Mouse (Mus musculus) testis, adult 2 months (tissue): ENCODE data around the gene Elavl3. TPM values are rescaled to one million over a fixed set of nuclear protein-coding genes. Genes with fewer than 3 reads are reported as not detected.

ENCODE experiments used
- H3K27ac ChIP-seq: fragments of 200-500 bp; 2 replicates; pipeline ENCODE4 v1.5.1; 2012; ENCODE audit warnings: low read depth, low read length; ENCODE audit not compliant: control insufficient read depth, insufficient read depth
- H3K27me3 ChIP-seq: fragments of 200-500 bp; 2 replicates; pipeline ENCODE4 v1.6.1; 2012; ENCODE audit warnings: mild to moderate bottlenecking, low read length, moderate library complexity; ENCODE audit not compliant: control insufficient read depth, insufficient read depth
- H3K36me3 ChIP-seq: fragments of 200-500 bp; 2 replicates; pipeline ENCODE4 v1.6.1; 2012; ENCODE audit warnings: mild to moderate bottlenecking, low read length; ENCODE audit not compliant: control insufficient read depth, insufficient read depth
- H3K4me1 ChIP-seq: fragments of 200-500 bp; 2 replicates; pipeline ENCODE4 v1.6.1; 2012; ENCODE audit warnings: low read length; ENCODE audit not compliant: control insufficient read depth, insufficient read depth
- H3K4me3 ChIP-seq: fragments of 200-500 bp; 2 replicates; pipeline ENCODE4 v1.5.1; 2012; ENCODE audit warnings: low read depth, mild to moderate bottlenecking, low read length, moderate library complexity, mixed read lengths; ENCODE audit not compliant: control insufficient read depth
- CTCF ChIP-seq: fragments of 200-500 bp; IDR thresholded peaks from 2 replicates; pipeline ENCODE4 v1.5.1; 2012; ENCODE audit warnings: low read depth, mild to moderate bottlenecking, inconsistent platforms, low read length, moderate library complexity; ENCODE audit not compliant: control insufficient read depth, insufficient read depth, insufficient replicate concordance
- POLR2A ChIP-seq: fragments of 200-500 bp; IDR thresholded peaks from 2 replicates; pipeline ENCODE4 v1.6.1; 2012; ENCODE audit warnings: low read depth, mild to moderate bottlenecking, inconsistent platforms, low read length, moderate library complexity; ENCODE audit not compliant: control insufficient read depth
- polyA plus RNA-seq: library from polyadenylated mRNA; depleted of rRNA; stranded (reverse); fragments of >200 nt; gene quantifications from 2 replicates; pipeline ENCODE4 v1.2.3, GENCODE M21; 2012

Gene Elavl3
- polyA plus RNA-seq, 1 experiment, result 1.9 TPM

- H3K36me3 ChIP-seq, result peaks cover 3% of the 10 kb centered on the region
- TF ChIP-seq POLR2A, result no peak
- TF ChIP-seq CTCF, result no peak
- H3K27ac ChIP-seq, result no peak overlapping the region
- H3K27me3 ChIP-seq, result no peaks in the 10 kb centered on the region
- H3K4me1 ChIP-seq, result peaks cover 15% of the 10 kb centered on the region
- H3K4me3 ChIP-seq, result no peak overlapping the region
These were observed 6.2 kb upstream of the Elavl3 start for GRCm38 (mm10) chr9:22058011-22058424.

DNA sequence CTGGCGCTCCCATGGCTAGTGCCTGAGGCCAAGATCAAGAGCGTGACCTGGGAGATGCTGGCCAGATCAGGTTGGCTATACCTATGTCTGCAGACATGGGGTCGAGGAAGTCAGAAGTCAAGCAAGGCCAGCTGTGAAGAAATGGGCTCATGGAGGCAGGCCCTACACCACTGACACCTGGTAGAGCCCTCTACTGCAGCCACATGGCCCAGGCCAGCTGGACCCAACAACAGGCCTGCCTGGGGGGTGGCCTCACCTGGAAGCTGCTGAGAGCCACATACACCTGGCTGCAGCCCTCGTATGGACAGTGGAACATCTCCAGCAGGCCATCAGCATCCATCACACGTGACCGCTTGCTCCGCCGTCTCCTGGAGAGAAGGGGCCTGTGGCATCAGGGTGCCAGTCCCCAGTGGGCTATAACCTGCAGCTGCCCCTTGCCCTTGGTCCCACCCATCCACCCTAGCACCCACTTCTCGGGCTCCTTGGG, 5.3 kb upstream of the Elavl3 start:
- TF ChIP-seq POLR2A (no peak), CTCF (no peak)
- H3K27ac ChIP-seq, result no peak overlapping the region
- peaks cover 3% of the 10 kb centered on the region for H3K36me3 ChIP-seq
- H3K4me3 ChIP-seq, result no peak overlapping the region
- peaks cover 15% of the 10 kb centered on the region for H3K4me1 ChIP-seq
- no peaks in the 10 kb centered on the region for H3K27me3 ChIP-seq

DNA sequence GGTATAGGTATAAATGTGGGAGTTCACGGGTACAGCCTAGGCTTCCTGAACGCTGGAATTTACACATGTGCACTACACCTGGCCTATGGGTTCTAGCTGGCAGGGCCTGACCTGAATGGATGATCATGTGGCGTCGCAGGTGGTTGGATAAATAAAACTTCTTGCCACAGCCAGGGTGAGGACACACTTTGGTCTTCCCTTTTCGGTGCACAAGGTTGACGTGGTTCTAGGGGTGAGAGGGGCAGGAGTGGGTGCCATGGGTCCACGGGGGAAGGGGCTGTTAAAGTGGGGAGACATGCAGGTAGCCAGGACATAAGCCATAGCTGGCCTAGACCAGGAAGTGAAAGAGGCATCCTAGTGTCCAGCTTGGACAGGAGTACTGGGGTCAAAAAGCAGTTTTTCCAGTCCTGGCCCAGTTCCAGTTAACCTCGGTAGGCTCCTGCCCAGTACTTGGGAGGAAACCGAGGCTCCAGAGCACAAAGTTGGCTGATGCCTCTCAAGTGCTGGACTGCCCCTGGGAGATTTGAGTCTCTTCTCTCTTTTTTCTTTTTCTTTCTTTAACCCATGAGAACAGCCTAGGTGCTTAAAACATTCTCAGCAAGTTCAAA, 4.6 kb upstream of the Elavl3 start:
- H3K4me1 ChIP-seq, result peaks cover 17% of the 10 kb centered on the region
- H3K36me3 ChIP-seq, result peaks cover 2% of the 10 kb centered on the region; the same call in 1 of the 2 replicates
- no peak overlapping the region for H3K27ac ChIP-seq
- H3K27me3 ChIP-seq, result peaks cover under 1% of the 10 kb centered on the region; the same call in 1 of the 2 replicates
- H3K4me3 ChIP-seq, result no peak overlapping the region
- TF ChIP-seq POLR2A (no peak), CTCF (no peak)

DNA sequence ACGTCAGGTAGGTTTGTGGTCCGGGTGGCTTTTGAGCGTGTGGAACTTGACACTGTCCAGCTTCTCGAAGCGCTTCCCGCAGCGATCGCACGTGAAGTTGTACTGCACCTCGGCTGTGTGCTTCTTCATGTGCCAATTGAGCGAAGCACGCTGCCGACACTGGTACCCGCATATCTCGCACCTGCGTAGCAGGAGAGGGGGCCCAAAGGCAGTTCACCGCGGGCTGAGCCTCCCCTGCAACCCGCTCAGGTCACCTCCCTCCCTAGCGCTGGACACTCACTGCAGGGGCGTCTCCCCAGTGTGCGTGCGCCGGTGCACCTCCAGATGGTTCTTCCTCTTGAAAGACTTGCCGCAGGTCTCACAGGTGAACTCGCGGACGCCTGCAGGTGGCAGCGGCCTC, 3.9 kb upstream of the Elavl3 start:
- H3K36me3 ChIP-seq, result no peaks in the 10 kb centered on the region; the same call in 1 of the 2 replicates
- peaks cover 2% of the 10 kb centered on the region; the same call in 1 of the 2 replicates for H3K27me3 ChIP-seq
- H3K27ac ChIP-seq, result no peak overlapping the region
- H3K4me1 ChIP-seq, result peaks cover 21% of the 10 kb centered on the region
- no peak for TF ChIP-seq POLR2A
- TF ChIP-seq CTCF, result no peak
- H3K4me3 ChIP-seq, result no peak overlapping the region

- no peaks in the 10 kb centered on the region; the same call in 1 of the 2 replicates for H3K36me3 ChIP-seq
- peaks cover 32% of the 10 kb centered on the region for H3K4me1 ChIP-seq
- no peak overlapping the region; the same call in 1 of the 2 replicates for H3K4me3 ChIP-seq
- no peak overlapping the region for H3K27ac ChIP-seq
- TF ChIP-seq CTCF, result peak; percentile 64; the same call in 1 of the 2 replicates
- TF ChIP-seq POLR2A, result no peak
- H3K27me3 ChIP-seq, result peaks cover 2% of the 10 kb centered on the region; the same call in 1 of the 2 replicates
These were observed 2.7 kb upstream of the Elavl3 start for GRCm38 (mm10) chr9:22054411-22055076.

- Histone ChIP-seq H3K4me1 (peaks cover 32% of the 10 kb centered on the region), H3K36me3 (no peaks in the 10 kb centered on the region; the same call in 1 of the 2 replicates), H3K4me3 (no peak overlapping the region), H3K27ac (no peak overlapping the region), H3K27me3 (peaks cover 2% of the 10 kb centered on the region; the same call in 1 of the 2 replicates)
- TF ChIP-seq CTCF (no peak), POLR2A (no peak)
These were observed 1.8 kb upstream of the Elavl3 start for GRCm38 (mm10) chr9:22053657-22054056.

DNA sequence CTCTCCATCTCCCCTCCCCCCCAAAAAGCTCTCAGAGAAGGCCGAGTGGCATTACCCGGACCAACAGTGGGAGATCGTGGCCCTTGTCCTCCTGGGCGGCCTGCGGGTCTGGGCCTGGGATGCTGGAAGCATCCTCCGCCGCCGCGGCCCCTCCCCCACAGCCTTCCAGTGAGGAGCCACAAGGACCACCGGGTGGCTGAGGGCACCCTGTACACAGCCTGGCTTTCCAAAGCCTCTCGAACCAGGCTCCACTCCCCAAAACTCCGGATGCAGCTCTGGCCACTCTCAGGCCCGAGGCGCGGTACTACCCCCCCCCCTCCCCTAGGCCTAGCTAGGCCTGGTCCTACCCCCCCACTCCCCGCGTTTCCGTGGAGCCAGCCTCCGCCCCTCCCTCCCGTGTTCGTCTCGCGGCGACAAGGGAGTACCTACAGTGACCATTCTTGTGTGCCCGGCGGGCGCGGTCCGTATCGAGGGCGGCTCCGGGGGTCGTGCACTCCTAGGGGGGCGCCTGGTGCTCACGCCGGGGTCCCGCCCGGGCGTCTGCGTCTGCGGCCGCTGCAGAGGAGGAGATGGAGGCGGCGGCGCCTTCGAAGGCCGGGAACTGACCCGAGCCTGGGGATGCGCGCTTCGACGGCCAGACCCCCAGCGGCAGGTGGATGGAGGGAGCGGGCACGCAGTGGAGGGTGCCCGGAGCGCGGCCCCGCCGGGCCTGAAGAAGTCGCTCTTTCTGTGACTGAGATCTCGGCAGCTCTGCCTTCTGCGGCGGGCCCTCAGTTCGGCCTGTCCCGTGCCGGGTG, 464 bp downstream of the Elavl3 start:
- TF ChIP-seq CTCF (no peak), POLR2A (no peak)
- peaks cover 32% of the 10 kb centered on the region for H3K4me1 ChIP-seq
- no peaks in the 10 kb centered on the region for H3K36me3 ChIP-seq
- H3K27me3 ChIP-seq, result peaks cover 2% of the 10 kb centered on the region; the same call in 1 of the 2 replicates
- H3K4me3 ChIP-seq, result peak overlapping the region; percentile 76
- no peak overlapping the region for H3K27ac ChIP-seq
